Comparison of ENCODE assay signal across 8 mouse cellular contexts in genomic region chr4:63398854-63399609, GRCm38 (mm10). TPM values are rescaled to one million over a fixed set of nuclear protein-coding genes. Genes with fewer than 3 reads are reported as not detected.
DNase-seq lines count a peak whose midpoint lies in the region; ATAC-seq and TF ChIP-seq lines count a peak whose summit lies in the region.
"Had no signal": no experiment of that assay in that cellular context is flagged by ENCODE, and none has a peak within 500 bp of the region (broad histone marks: within the 10 kb centered on the region; RNA-seq: fewer than 3 reads in every experiment).

No protein-coding gene starts in this region.

- peaks cover 17% of the 10 kb centered on the region; the same call in 1 of the 2 replicates for H3K4me1 ChIP-seq in heart, postnatal 0 days (ENCODE audit: control insufficient read depth, insufficient read depth)
- peaks cover 60% of the 10 kb centered on the region for H3K4me1 ChIP-seq in liver, embryonic 15.5 days (replicated peaks)

- WGBS in heart, postnatal 0 days: 41% methylated on average over 11 of the region's 11 CpGs
- 36% methylated on average over 11 of the region's 11 CpGs for WGBS in liver, embryonic 15.5 days (ENCODE audit: insufficient replicate concordance)

- ATAC-seq in CD4-positive, CD25-positive, alpha-beta regulatory T cell, adult 4 months: peak; percentile 53
- no peak for ATAC-seq in heart, postnatal 0 days (ENCODE audit: insufficient read depth, low read depth)
- ATAC-seq in liver, embryonic 15.5 days (ENCODE audit: insufficient read depth): peak; percentile 25; the same call in 1 of the 2 replicates
- ATAC-seq in frontal cortex, adult (ENCODE audit: low TSS enrichment): no peak

- no peak overlapping the region for H3K9ac ChIP-seq in heart, postnatal 0 days (replicated peaks; ENCODE audit: low read depth, low read length)
- H3K9ac ChIP-seq in liver, embryonic 15.5 days: no peak overlapping the region

- H3K36me3 ChIP-seq in heart, postnatal 0 days (replicated peaks; ENCODE audit: control insufficient read depth, insufficient read depth, low read length): peaks cover 10% of the 10 kb centered on the region
- peaks cover 18% of the 10 kb centered on the region for H3K36me3 ChIP-seq in liver, embryonic 15.5 days (replicated peaks)

- no peak overlapping the region for H3K4me2 ChIP-seq in heart, postnatal 0 days (ENCODE audit: low read depth, low read length)
- H3K4me2 ChIP-seq in liver, embryonic 15.5 days: peak overlapping the region; percentile 36

- no peak overlapping the region for H3K4me3 ChIP-seq in heart, postnatal 0 days (ENCODE audit: low read depth, low read length)
- peak overlapping the region; percentile 25; the same call in 1 of the 2 replicates for H3K4me3 ChIP-seq in liver, embryonic 15.5 days (replicated peaks)

- no peaks in the 10 kb centered on the region for H3K27me3 ChIP-seq in heart, postnatal 0 days (ENCODE audit: control insufficient read depth, insufficient read depth, low read length)
- no peaks in the 10 kb centered on the region for H3K27me3 ChIP-seq in liver, embryonic 15.5 days

- TF ChIP-seq CTCF in heart, postnatal 0 days (IDR thresholded peaks at IDR 0.05; ENCODE audit: low read depth): no peak

- H3K27ac ChIP-seq in heart, postnatal 0 days (ENCODE audit: low read depth): peak overlapping the region; percentile 75
- peak overlapping the region; percentile 61 for H3K27ac ChIP-seq in liver, embryonic 15.5 days (replicated peaks)

- H3K9me3 ChIP-seq in heart, postnatal 0 days (replicated peaks; ENCODE audit: control insufficient read depth, low read length): no peaks in the 10 kb centered on the region
- H3K9me3 ChIP-seq in liver, embryonic 15.5 days (replicated peaks): no peaks in the 10 kb centered on the region

- no peak for TF ChIP-seq EP300 in heart, postnatal 0 days (IDR thresholded peaks at IDR 0.05; ENCODE audit: low read depth)

- peak; percentile 20 for DNase-seq in brain, adult 2 months (ENCODE audit: low read depth, low spot score)
- no peak for DNase-seq in heart, postnatal 0 days (ENCODE audit: low spot score)
- DNase-seq in spleen, adult 12 weeks (ENCODE audit: low spot score): peak; percentile 19
- no peak for DNase-seq in embryo, embryonic 10 days (ENCODE audit: low spot score)

RNA-seq across cellular contexts. Expression of gene Akna, which starts 4.1 kb away (rescaled TPM):
- 100 to 1,000 TPM in 1 of 2 experiments, 10 to 100 TPM in 1; 95.9 to 158 TPM for polyA plus RNA-seq in CD4-positive, CD25-positive, alpha-beta regulatory T cell, adult 4 months (2017; shearing (Covaris generic))
- 4.1 and 5.5 TPM in 2 replicates for total RNA-seq in heart, postnatal 0 days (2014; rRNA removed; ENCODE audit: low replicate concordance)
- 1.3 and 1.4 TPM in 2 replicates for polyA plus RNA-seq in heart, postnatal 0 days (2015; fragmentation: Nextera tagmentation; extraction: Ambion mirVana)
- 4.8 and 5.7 TPM in 2 replicates for polyA plus RNA-seq in liver, embryonic 15.5 days (2015; fragmentation: Nextera tagmentation; extraction: Ambion mirVana)

RNA-seq across cellular contexts. Expression of gene Orm2, which starts 36.8 kb away (rescaled TPM):
- under 1 TPM in 1 of 2 experiments, not detected in 1; 0.43 TPM for polyA plus RNA-seq in CD4-positive, CD25-positive, alpha-beta regulatory T cell, adult 4 months (2017; shearing (Covaris generic))
- not detected in 2 replicates for total RNA-seq in heart, postnatal 0 days (2014; rRNA removed; ENCODE audit: low replicate concordance)
- not detected in 2 replicates for polyA plus RNA-seq in heart, postnatal 0 days (2015; fragmentation: Nextera tagmentation; extraction: Ambion mirVana)
- not detected in 2 replicates for polyA plus RNA-seq in liver, embryonic 15.5 days (2015; fragmentation: Nextera tagmentation; extraction: Ambion mirVana)
- polyA plus RNA-seq: testis, adult 2 months had no signal

RNA-seq across cellular contexts. Expression of gene Orm3, which starts 43.1 kb away (rescaled TPM):
- 1 to 10 TPM in 1 of 2 experiments, under 1 TPM in 1; 0.79 to 1.2 TPM for polyA plus RNA-seq in CD4-positive, CD25-positive, alpha-beta regulatory T cell, adult 4 months (2017; shearing (Covaris generic))
- total RNA-seq in heart, postnatal 0 days (2014; rRNA removed; ENCODE audit: low replicate concordance): not detected in 2 replicates
- not detected in 2 replicates for polyA plus RNA-seq in heart, postnatal 0 days (2015; fragmentation: Nextera tagmentation; extraction: Ambion mirVana)
- not detected in 2 replicates for polyA plus RNA-seq in liver, embryonic 15.5 days (2015; fragmentation: Nextera tagmentation; extraction: Ambion mirVana)
- polyA plus RNA-seq: testis, adult 2 months had no signal

RNA-seq across cellular contexts. Expression of gene Orm1, which starts 54.7 kb away (rescaled TPM):
- polyA plus RNA-seq in CD4-positive, CD25-positive, alpha-beta regulatory T cell, adult 4 months (2017; shearing (Covaris generic)): not detected
- not detected in 2 replicates for total RNA-seq in heart, postnatal 0 days (2014; rRNA removed; ENCODE audit: low replicate concordance)
- not detected in 2 replicates for polyA plus RNA-seq in heart, postnatal 0 days (2015; fragmentation: Nextera tagmentation; extraction: Ambion mirVana)
- polyA plus RNA-seq in liver, embryonic 15.5 days (2015; fragmentation: Nextera tagmentation; extraction: Ambion mirVana): 0.50 and 0.77 TPM in 2 replicates
- polyA plus RNA-seq: testis, adult 2 months had no signal

Comparison
In these comparisons a context has a peak if more than half of its experiments do, and no peak if none do; other contexts are left out.
1. ATAC-seq: peak in CD4-positive, CD25-positive, alpha-beta regulatory T cell, adult 4 months (single experiment) and liver, embryonic 15.5 days (single experiment); none in heart, postnatal 0 days (single experiment) and frontal cortex, adult (single experiment).
2. DNase-seq: peak in brain, adult 2 months (single experiment) and spleen, adult 12 weeks (single experiment); none in heart, postnatal 0 days (single experiment) and embryo, embryonic 10 days (single experiment).
3. RNA of gene Akna, which starts 4.1 kb away (polyA plus RNA-seq): 95.9 to 158 TPM in CD4-positive, CD25-positive, alpha-beta regulatory T cell, adult 4 months; 4.8 to 5.7 TPM in liver, embryonic 15.5 days and 1.3 to 1.4 TPM in heart, postnatal 0 days; every median in the first group is over 10 times any median in the second.